Mouse (Mus musculus): ENCODE data around the gene Dpysl5. TPM values are rescaled to one million over a fixed set of nuclear protein-coding genes. Genes with fewer than 3 reads are reported as not detected.

Dpysl5 gene
- polyA plus RNA-seq, 1 experiment from 2014 or later, result 16.3 TPM

DNA sequence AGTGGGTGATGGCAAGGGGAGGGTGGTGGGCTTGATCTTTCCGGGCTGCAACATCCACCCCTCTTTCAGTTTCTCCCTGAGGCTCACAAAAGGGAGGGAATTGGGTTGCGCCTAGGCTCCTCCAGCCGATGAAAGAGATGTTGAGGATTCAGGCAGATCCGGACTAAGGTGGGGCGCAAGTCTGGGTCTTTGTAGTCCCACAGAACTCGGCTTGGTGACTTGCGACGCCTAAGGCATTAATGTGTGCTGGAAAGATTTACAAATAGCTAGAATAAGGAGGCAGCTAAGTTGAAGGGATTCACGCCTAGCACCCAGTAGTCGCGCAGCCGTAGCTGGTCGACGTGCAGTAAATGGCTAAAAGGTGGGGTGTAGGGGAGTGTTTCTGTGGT is 632 bp downstream of the Dpysl5 start:
- 0 out of 2 replicates have a peak, but pooled peaks have one; percentile 12 for ATAC-seq (ENCODE audit: insufficient number of reproducible peaks, insufficient read depth, low FRiP score, low TSS enrichment)
- peaks cover 56% of the 10 kb centered on the region for H3K27me3 ChIP-seq
- peaks cover 17% of the 10 kb centered on the region for H3K4me1 ChIP-seq
- H3K9ac ChIP-seq, result peak overlapping the region; percentile 32
- no peaks in the 10 kb centered on the region for H3K9me3 ChIP-seq
- WGBS, result 1% methylated on average over 14 of the region's 14 CpGs
- peak overlapping the region; percentile 91 for H3K4me2 ChIP-seq (replicated peaks)
- H3K4me3 ChIP-seq, result peak overlapping the region; percentile 49
- no peaks in the 10 kb centered on the region for H3K36me3 ChIP-seq
- H3K27ac ChIP-seq, result 0 out of 2 replicates have a peak overlapping the region, but pooled peaks have one; percentile 1

DNA sequence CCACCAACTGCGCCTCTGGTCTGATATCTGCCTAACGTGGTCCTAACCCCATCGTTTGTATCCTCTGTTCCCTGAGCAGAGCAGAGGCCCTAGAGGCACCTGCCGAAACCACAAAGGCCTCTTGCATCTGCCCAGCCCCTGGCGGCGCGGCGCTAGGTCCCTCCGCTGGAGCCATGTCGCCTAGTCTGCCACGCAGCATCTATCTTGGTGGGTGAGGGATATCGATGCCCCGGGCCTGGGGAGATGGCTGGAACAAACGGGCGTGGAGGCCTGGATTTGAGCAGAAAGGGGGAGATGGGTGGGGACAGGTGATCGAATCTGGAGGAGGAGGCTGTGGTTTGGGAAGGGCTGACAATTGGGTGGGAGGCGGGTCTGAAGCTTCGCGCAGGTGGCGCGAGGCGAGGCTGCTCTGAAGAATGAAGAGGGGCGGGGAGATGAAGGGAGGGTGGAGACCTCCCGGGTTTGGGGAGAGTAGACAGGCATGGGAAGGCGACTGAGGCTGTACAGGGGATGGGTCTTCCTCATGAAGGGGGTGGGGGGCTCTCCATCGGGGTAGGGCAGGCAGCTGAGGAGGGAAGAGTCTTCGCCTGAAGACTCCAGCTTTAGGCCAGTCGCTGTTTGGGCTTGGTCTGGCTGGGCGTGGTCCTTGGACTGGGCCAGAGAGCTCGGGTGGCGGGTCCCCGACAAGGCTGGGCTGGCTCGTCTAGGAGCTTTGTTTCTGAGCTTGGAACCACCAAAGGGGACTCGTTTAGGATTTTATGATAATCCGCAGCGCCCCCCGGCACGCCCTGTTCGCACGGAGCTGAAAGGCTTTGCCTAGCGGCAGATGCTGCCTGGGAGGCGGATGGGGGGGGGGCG is 1.3 kb downstream of the Dpysl5 start:
- Histone ChIP-seq H3K9me3 (no peaks in the 10 kb centered on the region), H3K9ac (peak overlapping the region; percentile 32), H3K27me3 (peaks cover 56% of the 10 kb centered on the region), H3K36me3 (no peaks in the 10 kb centered on the region), H3K4me1 (peaks cover 17% of the 10 kb centered on the region), H3K4me3 (peak overlapping the region; percentile 49), H3K27ac (peak overlapping the region; percentile 36; the same call in 1 of the 2 replicates), H3K4me2 (replicated peaks) (peak overlapping the region; percentile 91)
- WGBS, result 2% methylated on average over 43 of the region's 43 CpGs
- ATAC-seq (ENCODE audit: insufficient number of reproducible peaks, insufficient read depth, low FRiP score, low TSS enrichment), result peak; percentile 19

DNA sequence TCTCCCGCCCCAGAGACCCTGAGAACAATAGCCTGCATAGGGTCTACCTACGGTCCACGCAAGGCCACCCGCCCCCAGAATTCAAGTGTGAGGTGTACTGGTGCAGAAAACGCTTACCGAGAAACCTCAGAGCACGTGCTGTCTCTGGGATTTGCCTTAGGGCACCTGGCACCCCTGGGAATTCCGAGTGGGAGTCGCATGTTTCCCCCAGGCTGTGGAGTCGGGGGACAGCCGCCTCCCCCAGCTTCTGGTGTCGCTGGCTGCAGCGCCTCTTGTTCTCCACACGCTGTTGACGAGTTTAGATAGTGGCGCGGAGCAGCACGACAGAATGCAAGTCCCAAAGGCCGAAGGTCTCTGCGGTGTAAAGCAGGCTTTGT is 1.9 kb downstream of the Dpysl5 start:
- Histone ChIP-seq H3K4me2 (replicated peaks) (peak overlapping the region; percentile 91), H3K27me3 (peaks cover 56% of the 10 kb centered on the region), H3K9ac (peak overlapping the region; percentile 32), H3K4me1 (peaks cover 17% of the 10 kb centered on the region), H3K4me3 (peak overlapping the region; percentile 49), H3K27ac (peak overlapping the region; percentile 36; the same call in 1 of the 2 replicates), H3K9me3 (no peaks in the 10 kb centered on the region), H3K36me3 (no peaks in the 10 kb centered on the region)
- 0% methylated on average over 20 of the region's 20 CpGs for WGBS
- ATAC-seq (ENCODE audit: insufficient number of reproducible peaks, insufficient read depth, low FRiP score, low TSS enrichment), result no peak

DNA sequence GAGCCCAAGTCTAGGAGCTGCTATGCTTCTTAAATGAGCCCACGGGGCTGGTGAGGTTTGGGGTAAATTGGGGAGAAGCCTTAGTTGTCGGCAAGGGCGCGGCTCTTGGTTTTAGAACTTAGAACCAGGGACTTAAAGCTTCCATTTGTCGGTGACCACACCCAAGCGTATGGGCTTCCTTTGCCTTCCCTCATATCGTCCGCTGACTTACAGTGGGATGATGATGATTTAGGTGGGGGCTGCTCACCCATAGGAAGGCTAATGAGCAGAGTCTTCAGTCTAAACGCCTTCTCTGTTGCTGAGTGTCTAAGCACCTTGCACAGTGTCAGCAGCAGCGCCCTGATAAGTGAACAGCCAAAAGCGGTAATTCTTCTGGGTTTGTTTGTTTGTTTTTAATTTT is 2.3 kb downstream of the Dpysl5 start:
- Histone ChIP-seq H3K9ac (0 out of 2 replicates have a peak overlapping the region, but pooled peaks have one; percentile 32), H3K4me2 (replicated peaks) (peak overlapping the region; percentile 91), H3K27me3 (peaks cover 53% of the 10 kb centered on the region), H3K27ac (no peak overlapping the region), H3K9me3 (no peaks in the 10 kb centered on the region), H3K36me3 (no peaks in the 10 kb centered on the region), H3K4me3 (peak overlapping the region; percentile 49), H3K4me1 (peaks cover 17% of the 10 kb centered on the region)
- ATAC-seq (ENCODE audit: insufficient number of reproducible peaks, insufficient read depth, low FRiP score, low TSS enrichment), result no peak
- WGBS, result 27% methylated on average over 11 of the region's 11 CpGs

DNA sequence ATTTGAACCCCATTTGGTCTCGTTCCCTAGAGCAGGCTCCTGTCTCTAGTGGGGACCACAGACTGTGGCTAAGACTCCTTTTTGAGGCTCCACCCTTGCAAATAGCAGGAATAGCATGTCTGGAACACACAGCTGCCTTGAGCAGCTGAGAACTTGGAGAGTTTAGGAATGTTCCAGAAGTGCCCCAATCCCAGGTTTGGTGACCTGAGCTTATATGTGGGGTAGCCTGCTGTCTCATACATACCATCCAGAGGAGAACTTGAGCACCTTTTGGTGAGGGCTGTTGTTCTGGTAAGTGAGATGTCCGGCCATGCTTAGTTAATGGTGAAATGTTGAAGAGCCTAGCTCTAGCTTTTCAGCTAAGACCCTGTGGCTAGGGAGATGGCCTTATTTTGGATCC is 4.9 kb downstream of the Dpysl5 start:
- no peak for ATAC-seq (ENCODE audit: insufficient number of reproducible peaks, insufficient read depth, low FRiP score, low TSS enrichment)
- Histone ChIP-seq H3K4me3 (no peak overlapping the region), H3K27ac (no peak overlapping the region), H3K9ac (no peak overlapping the region), H3K4me2 (replicated peaks) (no peak overlapping the region), H3K4me1 (peaks cover 17% of the 10 kb centered on the region), H3K9me3 (no peaks in the 10 kb centered on the region), H3K27me3 (peaks cover 41% of the 10 kb centered on the region), H3K36me3 (no peaks in the 10 kb centered on the region)
- WGBS, result 81% methylated on average over 2 of the region's 2 CpGs

DNA sequence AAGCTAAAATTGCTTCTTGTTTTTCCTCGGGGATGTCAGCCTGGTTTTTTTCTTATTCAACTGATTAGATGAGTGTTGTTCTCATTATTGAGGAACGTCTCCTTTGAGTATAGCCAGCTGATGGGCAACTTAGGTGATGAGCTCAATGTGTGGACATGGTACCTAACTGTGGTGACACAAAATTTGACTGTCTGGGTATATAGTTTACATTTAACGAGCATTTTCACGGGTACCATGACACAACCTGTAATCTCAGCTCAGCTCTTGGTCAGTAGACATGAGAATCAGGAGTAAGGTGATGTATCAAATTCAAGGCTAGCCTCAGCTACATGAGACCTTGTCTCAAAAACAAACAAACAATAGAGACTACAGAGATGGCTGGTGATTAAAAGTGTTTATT is 6.1 kb downstream of the Dpysl5 start:
- 80% methylated on average over 4 of the region's 4 CpGs for WGBS
- Histone ChIP-seq H3K4me1 (peaks cover 11% of the 10 kb centered on the region), H3K27ac (no peak overlapping the region), H3K9me3 (no peaks in the 10 kb centered on the region), H3K4me2 (replicated peaks) (no peak overlapping the region), H3K27me3 (peaks cover 29% of the 10 kb centered on the region), H3K9ac (no peak overlapping the region), H3K4me3 (no peak overlapping the region), H3K36me3 (no peaks in the 10 kb centered on the region)
- ATAC-seq (ENCODE audit: insufficient number of reproducible peaks, insufficient read depth, low FRiP score, low TSS enrichment), result no peak

DNA sequence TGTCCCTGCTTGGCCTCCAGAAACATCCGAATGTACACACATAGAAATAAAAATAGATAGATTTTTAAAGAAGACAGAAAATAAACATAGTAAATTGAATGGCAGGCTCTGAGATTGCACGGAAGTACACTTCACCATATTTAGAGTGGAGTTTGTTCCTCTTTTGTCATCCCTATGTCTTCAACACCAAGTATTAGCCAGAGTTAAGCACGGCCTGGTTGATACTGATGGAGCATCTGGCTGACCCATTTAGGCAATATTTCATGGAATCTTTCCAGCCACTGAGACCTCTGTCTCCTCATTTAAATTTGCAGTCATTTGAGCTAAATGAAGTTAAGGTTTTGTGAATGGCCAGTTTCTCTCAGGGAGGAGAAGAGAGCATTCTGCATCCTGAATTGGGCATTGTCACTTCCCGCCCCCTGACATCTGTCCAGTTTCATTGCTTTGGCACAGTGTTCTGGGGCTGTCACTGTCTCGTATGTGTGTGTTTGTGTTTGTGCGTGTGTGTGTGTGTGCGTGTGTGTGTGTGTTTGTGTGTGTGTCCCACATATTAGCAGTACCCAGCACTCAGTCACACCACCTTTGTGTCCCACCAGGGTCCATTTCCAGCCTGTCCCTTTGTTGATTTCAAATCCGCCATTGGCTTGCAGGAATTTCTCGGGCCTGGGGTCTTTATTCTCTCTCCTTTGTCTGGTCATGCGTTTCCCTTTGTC is 6.8 kb downstream of the Dpysl5 start:
- Histone ChIP-seq H3K4me1 (peaks cover 4% of the 10 kb centered on the region), H3K36me3 (no peaks in the 10 kb centered on the region), H3K9ac (no peak overlapping the region), H3K4me3 (no peak overlapping the region), H3K27me3 (peaks cover 23% of the 10 kb centered on the region), H3K4me2 (replicated peaks) (no peak overlapping the region), H3K27ac (no peak overlapping the region), H3K9me3 (no peaks in the 10 kb centered on the region)
- WGBS, result 74% methylated on average over 10 of the region's 10 CpGs
- no peak for ATAC-seq (ENCODE audit: insufficient number of reproducible peaks, insufficient read depth, low FRiP score, low TSS enrichment)

DNA sequence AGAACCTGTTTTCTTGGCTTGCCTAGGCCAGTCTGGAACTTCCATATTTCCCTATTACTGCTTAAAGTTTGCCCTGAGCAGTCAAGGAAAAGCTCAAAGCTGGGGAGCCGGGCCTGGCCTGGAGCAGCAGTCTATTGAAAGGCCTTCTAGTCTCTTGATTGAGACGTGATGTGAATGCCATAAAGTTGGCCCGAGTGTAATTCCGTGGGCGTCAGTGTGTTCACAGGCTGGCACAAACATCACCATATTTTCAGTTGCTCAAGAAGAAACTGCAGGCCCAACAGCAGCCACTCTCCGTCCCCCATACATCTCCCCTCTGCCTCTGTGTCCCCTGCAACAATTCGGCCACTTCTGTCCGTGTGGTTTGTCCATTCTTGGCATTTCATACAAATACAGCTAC is 10.6 kb downstream of the Dpysl5 start:
- Histone ChIP-seq H3K36me3 (no peaks in the 10 kb centered on the region), H3K9me3 (no peaks in the 10 kb centered on the region), H3K4me1 (no peaks in the 10 kb centered on the region), H3K27me3 (no peaks in the 10 kb centered on the region), H3K4me2 (replicated peaks) (no peak overlapping the region), H3K4me3 (no peak overlapping the region), H3K27ac (no peak overlapping the region), H3K9ac (no peak overlapping the region)
- ATAC-seq (ENCODE audit: insufficient number of reproducible peaks, insufficient read depth, low FRiP score, low TSS enrichment), result no peak
- 87% methylated on average over 8 of the region's 8 CpGs for WGBS

DNA sequence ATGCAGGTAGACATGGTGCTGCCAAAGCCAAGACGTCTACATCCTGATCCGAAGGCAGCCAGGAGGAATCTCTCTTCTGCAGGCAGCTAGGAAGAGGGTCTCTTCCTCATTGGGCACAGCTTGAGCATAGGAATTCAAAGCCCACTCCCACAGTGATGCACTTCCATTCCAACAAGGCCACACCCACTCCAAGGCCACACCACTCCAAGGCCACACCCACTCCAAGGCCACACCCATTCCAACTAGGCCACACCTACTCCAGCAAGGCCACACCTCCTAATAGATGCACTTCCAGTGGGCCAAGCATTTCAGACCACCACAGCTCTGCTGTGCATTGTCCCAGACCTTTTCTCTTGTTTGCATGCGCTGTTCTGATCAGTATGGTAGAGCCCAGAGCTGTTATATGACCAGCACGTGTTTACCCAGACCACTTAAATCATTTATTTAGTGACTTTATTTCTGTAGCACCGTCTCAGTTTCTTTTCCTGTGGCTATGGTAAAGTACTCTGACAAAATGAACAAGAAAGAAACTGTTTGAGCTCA is 14.9 kb downstream of the Dpysl5 start:
- no peaks in the 10 kb centered on the region for H3K36me3 ChIP-seq
- no peaks in the 10 kb centered on the region for H3K4me1 ChIP-seq
- H3K4me3 ChIP-seq, result no peak overlapping the region
- no peak overlapping the region for H3K9ac ChIP-seq
- ATAC-seq (ENCODE audit: insufficient number of reproducible peaks, insufficient read depth, low FRiP score, low TSS enrichment), result no peak
- no peaks in the 10 kb centered on the region for H3K27me3 ChIP-seq
- 91% methylated on average over 5 of the region's 5 CpGs for WGBS
- H3K27ac ChIP-seq, result no peak overlapping the region
- H3K4me2 ChIP-seq (replicated peaks), result no peak overlapping the region
- no peaks in the 10 kb centered on the region for H3K9me3 ChIP-seq

DNA sequence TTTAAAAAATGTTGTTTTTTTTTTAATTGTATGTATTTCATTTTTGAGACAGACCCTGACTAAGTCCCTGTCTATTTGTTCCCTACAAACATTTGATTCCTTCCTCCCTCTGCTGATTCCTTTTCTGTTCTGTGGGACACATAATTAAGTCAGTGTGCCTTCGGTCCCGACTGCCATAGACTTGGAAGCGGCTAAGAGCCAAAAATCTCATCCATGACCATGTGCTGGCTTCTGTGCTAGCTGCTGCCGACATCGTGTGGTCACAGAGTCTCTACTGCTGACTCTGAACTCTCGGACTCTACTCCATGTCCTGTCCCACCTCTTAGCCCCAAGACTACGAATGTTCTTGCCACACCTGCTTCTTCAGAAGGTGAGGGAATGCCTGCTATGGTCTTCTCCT is 21.1 kb downstream of the Dpysl5 start:
- 81% methylated on average over 7 of the region's 7 CpGs for WGBS
- ATAC-seq (ENCODE audit: insufficient number of reproducible peaks, insufficient read depth, low FRiP score, low TSS enrichment), result no peak

DNA sequence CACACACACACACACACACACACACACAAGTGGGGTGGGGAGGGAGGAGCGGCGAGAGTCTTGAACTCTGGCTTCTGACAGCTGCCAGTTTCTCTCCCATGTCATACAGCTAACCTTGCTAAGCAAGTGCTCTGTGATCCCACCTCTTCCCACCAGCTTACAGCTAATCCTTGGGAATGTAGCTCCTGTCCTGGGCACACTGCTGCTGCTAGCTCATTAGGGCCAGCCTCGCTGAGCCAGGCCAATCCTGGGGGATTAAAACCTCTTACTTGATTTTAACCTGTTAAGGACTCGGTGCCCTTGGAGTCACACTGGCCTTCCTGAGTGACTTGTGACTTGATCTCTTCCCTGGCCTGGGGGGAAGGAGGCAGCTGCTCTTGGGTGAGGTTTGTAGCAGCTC is 23.3 kb downstream of the Dpysl5 start:
- H3K36me3 ChIP-seq, result no peaks in the 10 kb centered on the region
- no peak overlapping the region for H3K27ac ChIP-seq
- H3K27me3 ChIP-seq, result no peaks in the 10 kb centered on the region
- no peak overlapping the region for H3K4me2 ChIP-seq (replicated peaks)
- H3K9ac ChIP-seq, result no peak overlapping the region
- peaks cover 16% of the 10 kb centered on the region; the same call in 1 of the 2 replicates for H3K4me1 ChIP-seq
- 31% methylated on average over 4 of the region's 4 CpGs for WGBS
- no peak overlapping the region for H3K4me3 ChIP-seq
- no peaks in the 10 kb centered on the region for H3K9me3 ChIP-seq
- no peak for ATAC-seq (ENCODE audit: insufficient number of reproducible peaks, insufficient read depth, low FRiP score, low TSS enrichment)

More for the DNA sequence above, 21.1 kb downstream of the Dpysl5 start:
- no peaks in the 10 kb centered on the region for H3K27me3 ChIP-seq
- H3K4me1 ChIP-seq, result 0 out of 2 replicates have a peak, but pooled peaks cover 6% of the 10 kb centered on the region
- no peaks in the 10 kb centered on the region for H3K9me3 ChIP-seq
- no peak overlapping the region for H3K4me2 ChIP-seq (replicated peaks)
- H3K36me3 ChIP-seq, result no peaks in the 10 kb centered on the region
- H3K27ac ChIP-seq, result no peak overlapping the region
- no peak overlapping the region for H3K9ac ChIP-seq
- H3K4me3 ChIP-seq, result no peak overlapping the region

Measured in embryonic facial prominence, embryonic 12.5 days (tissue).